Mouse (Mus musculus): ENCODE data around the gene Chst11.

DNA sequence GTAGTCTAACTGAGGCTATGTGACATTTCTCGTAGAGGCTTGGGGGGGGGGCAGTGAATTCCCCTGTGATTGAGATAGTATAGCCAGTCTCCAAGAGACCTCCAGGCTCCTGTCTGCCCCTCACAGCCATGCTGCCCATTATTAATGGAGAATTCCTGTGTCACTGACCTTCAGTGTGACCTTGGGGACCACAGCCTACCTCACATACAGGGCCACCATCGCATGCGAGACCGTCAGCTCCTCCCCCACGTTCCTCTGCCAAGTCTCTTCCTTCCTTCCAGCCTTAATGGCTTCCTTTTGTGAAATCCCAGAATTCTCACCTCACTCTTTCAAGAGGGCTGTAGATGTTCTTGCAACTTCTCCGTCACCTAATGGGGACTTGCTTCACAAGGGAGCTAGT lies 184.3 kb downstream of the Chst11 start:
- no peak for TF ChIP-seq CTCF (IDR thresholded peaks at IDR 0.05; ENCODE audit: low read depth, low read length)
- TF ChIP-seq POLR2A (IDR thresholded peaks at IDR 0.05; ENCODE audit: extremely low read depth, insufficient read depth, low read length): no peak

Measured in liver, adult 2 months (tissue).